Mouse (Mus musculus): ENCODE data around the gene Banp. TPM values are rescaled to one million over a fixed set of nuclear protein-coding genes. Genes with fewer than 3 reads are reported as not detected.

Gene Banp
- polyA plus RNA-seq, 1 experiment from 2014 or later: 36.6 TPM

DNA sequence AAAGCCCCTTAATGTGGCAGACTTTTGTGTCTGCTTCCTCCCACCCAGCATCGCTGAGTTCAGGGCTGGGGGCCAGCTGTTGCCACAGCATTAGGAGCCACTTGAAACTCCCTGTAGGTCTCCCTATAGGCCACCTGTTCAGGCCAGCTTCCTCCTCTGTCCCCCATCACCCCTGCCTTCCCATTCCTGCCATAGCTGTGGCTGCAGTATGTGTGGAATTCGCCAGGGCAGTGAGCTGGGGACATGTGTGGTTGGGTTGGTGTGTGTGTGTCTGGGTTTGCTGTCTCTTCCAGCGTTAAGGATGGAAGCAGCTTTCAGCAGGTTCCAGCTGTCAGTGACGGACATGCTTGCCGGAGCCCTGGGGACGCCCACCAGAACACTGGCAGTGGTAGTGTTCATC lies 86.8 kb downstream of the Banp start:
- Histone ChIP-seq H3K27me3 (replicated peaks; ENCODE audit: control insufficient read depth, insufficient read depth, low read length) (no peaks in the 10 kb centered on the region), H3K4me3 (ENCODE audit: low read depth, low read length) (no peak overlapping the region), H3K9me3 (ENCODE audit: control insufficient read depth, low read length) (no peaks in the 10 kb centered on the region), H3K9ac (ENCODE audit: low read length) (no peak overlapping the region), H3K4me1 (replicated peaks; ENCODE audit: control insufficient read depth, insufficient read depth, low read length) (no peaks in the 10 kb centered on the region; the same call in 1 of the 2 replicates), H3K36me3 (ENCODE audit: control insufficient read depth, insufficient read depth, low read length) (no peaks in the 10 kb centered on the region), H3K27ac (ENCODE audit: low read depth) (no peak overlapping the region), H3K4me2 (ENCODE audit: low read length) (no peak overlapping the region)
- 76% methylated on average over 6 of the region's 6 CpGs for WGBS
- ATAC-seq (replicated peaks; ENCODE audit: low FRiP score, low TSS enrichment, low read depth): no peak
- no peak for DNase-seq (ENCODE audit: low spot score)

GRCm38 (mm10) chr8:122037279-122037678 lies 87.7 kb downstream of the Banp start:
- DNase-seq (ENCODE audit: low spot score): no peak
- H3K4me3 ChIP-seq (ENCODE audit: low read depth, low read length): no peak overlapping the region
- 69% methylated on average over 7 of the region's 7 CpGs for WGBS
- no peaks in the 10 kb centered on the region for H3K36me3 ChIP-seq (ENCODE audit: control insufficient read depth, insufficient read depth, low read length)
- H3K27me3 ChIP-seq (replicated peaks; ENCODE audit: control insufficient read depth, insufficient read depth, low read length): no peaks in the 10 kb centered on the region
- no peaks in the 10 kb centered on the region for H3K9me3 ChIP-seq (ENCODE audit: control insufficient read depth, low read length)
- no peak overlapping the region for H3K4me2 ChIP-seq (ENCODE audit: low read length)
- no peak for ATAC-seq (replicated peaks; ENCODE audit: low FRiP score, low TSS enrichment, low read depth)
- no peak overlapping the region for H3K9ac ChIP-seq (ENCODE audit: low read length)
- H3K27ac ChIP-seq (ENCODE audit: low read depth): no peak overlapping the region
- no peaks in the 10 kb centered on the region; the same call in 1 of the 2 replicates for H3K4me1 ChIP-seq (replicated peaks; ENCODE audit: control insufficient read depth, insufficient read depth, low read length)

DNA sequence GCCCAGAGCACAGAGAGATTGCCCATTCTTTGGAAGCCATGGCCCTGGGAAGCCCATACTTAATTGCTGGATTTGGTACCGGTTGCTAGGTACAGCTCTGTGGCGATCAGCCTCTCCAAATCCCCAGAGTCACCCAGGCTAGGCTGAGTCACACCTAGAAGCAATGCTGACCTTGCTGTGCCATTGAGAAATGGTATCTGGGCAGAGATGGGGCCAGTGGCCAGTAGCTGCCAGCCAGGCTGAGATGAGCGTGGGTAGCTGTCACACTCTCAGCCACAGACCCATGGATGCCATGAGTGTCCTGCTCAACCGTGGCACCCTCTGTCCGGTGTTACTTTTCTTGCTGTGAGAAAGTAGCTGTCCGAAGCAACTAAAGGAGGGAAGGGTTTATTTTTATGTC lies 88.5 kb downstream of the Banp start:
- WGBS: 90% methylated on average over 6 of the region's 6 CpGs
- peaks cover 6% of the 10 kb centered on the region for H3K4me1 ChIP-seq (replicated peaks; ENCODE audit: control insufficient read depth, insufficient read depth, low read length)
- H3K4me3 ChIP-seq (ENCODE audit: low read depth, low read length): no peak overlapping the region
- H3K27me3 ChIP-seq (replicated peaks; ENCODE audit: control insufficient read depth, insufficient read depth, low read length): no peaks in the 10 kb centered on the region
- H3K9me3 ChIP-seq (ENCODE audit: control insufficient read depth, low read length): no peaks in the 10 kb centered on the region
- DNase-seq (ENCODE audit: low spot score) (no peak), ATAC-seq (replicated peaks; ENCODE audit: low FRiP score, low TSS enrichment, low read depth) (no peak)
- no peak overlapping the region for H3K9ac ChIP-seq (ENCODE audit: low read length)
- no peaks in the 10 kb centered on the region for H3K36me3 ChIP-seq (ENCODE audit: control insufficient read depth, insufficient read depth, low read length)
- H3K27ac ChIP-seq (ENCODE audit: low read depth): no peak overlapping the region
- H3K4me2 ChIP-seq (ENCODE audit: low read length): no peak overlapping the region

DNA sequence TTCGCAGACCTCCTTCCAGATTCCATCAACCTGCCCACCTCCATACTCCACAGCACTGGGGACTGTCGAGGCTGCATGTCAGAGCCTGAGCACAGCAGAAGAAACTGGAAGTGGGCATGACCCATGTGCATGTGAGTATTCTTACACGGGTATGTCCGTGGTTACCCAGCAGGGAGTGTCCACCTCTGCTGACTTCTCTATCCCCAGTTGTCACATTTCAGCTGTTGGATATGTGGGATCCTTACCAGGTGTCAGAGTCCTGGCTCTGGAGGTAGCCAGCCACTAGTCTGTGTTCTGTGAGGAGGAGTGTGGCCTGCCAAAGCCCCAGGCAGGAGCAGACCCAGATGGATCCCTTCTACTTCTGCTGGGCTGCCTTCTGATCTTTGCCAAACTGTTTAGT lies 89.9 kb downstream of the Banp start:
- Histone ChIP-seq H3K4me1 (replicated peaks; ENCODE audit: control insufficient read depth, insufficient read depth, low read length) (peaks cover 13% of the 10 kb centered on the region), H3K27me3 (replicated peaks; ENCODE audit: control insufficient read depth, insufficient read depth, low read length) (no peaks in the 10 kb centered on the region), H3K9ac (ENCODE audit: low read length) (no peak overlapping the region), H3K4me2 (ENCODE audit: low read length) (no peak overlapping the region), H3K36me3 (ENCODE audit: control insufficient read depth, insufficient read depth, low read length) (no peaks in the 10 kb centered on the region), H3K9me3 (ENCODE audit: control insufficient read depth, low read length) (no peaks in the 10 kb centered on the region), H3K27ac (ENCODE audit: low read depth) (no peak overlapping the region), H3K4me3 (ENCODE audit: low read depth, low read length) (no peak overlapping the region)
- ATAC-seq (replicated peaks; ENCODE audit: low FRiP score, low TSS enrichment, low read depth) (no peak), DNase-seq (ENCODE audit: low spot score) (no peak)
- 68% methylated on average over 4 of the region's 4 CpGs for WGBS

DNA sequence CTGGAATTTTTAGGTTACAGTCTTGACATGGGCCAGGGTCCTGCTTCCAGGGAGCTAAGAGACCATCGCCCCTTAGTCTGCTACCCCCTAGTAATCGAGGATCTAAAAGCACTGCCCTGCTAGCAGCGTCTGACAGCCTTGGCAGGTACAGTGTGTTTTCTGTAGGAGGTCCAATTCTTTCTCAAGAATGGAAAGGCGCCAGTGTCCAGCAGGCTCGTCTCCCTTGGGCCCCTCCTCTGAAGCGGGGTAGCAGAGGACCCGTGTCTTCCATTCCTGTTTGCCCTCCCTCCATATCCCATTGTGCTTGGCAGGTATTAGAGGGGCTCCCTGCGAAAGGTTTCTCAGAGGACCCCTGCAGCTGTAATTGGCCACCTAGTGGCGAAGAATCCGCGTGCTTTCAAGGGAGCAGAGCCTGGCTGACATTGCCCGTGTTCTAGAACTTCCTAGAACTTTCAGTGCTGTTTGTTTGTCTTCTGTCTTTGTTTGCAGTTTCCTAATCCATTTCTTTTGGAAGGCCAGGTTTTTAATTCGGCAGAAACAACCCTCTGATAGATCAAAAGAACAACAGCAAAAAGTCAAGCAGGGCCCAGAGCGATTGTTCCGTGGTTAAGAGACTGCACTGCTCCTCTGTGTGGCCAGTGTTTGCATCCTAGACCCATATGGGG lies 97.8 kb downstream of the Banp start:
- Histone ChIP-seq H3K27me3 (replicated peaks; ENCODE audit: control insufficient read depth, insufficient read depth, low read length) (0 out of 2 replicates have a peak, but pooled peaks cover 2% of the 10 kb centered on the region), H3K27ac (ENCODE audit: low read depth) (no peak overlapping the region), H3K4me1 (replicated peaks; ENCODE audit: control insufficient read depth, insufficient read depth, low read length) (peaks cover 23% of the 10 kb centered on the region), H3K4me3 (ENCODE audit: low read depth, low read length) (no peak overlapping the region), H3K36me3 (ENCODE audit: control insufficient read depth, insufficient read depth, low read length) (no peaks in the 10 kb centered on the region), H3K4me2 (ENCODE audit: low read length) (no peak overlapping the region), H3K9ac (ENCODE audit: low read length) (no peak overlapping the region), H3K9me3 (ENCODE audit: control insufficient read depth, low read length) (no peaks in the 10 kb centered on the region)
- WGBS: 66% methylated on average over 15 of the region's 15 CpGs
- no peak for ATAC-seq (replicated peaks; ENCODE audit: low FRiP score, low TSS enrichment, low read depth)
- DNase-seq (ENCODE audit: low spot score): no peak

GRCm38 (mm10) chr8:122049266-122049665 lies 99.7 kb downstream of the Banp start:
- Histone ChIP-seq H3K4me3 (ENCODE audit: low read depth, low read length) (no peak overlapping the region), H3K27ac (ENCODE audit: low read depth) (no peak overlapping the region), H3K36me3 (ENCODE audit: control insufficient read depth, insufficient read depth, low read length) (no peaks in the 10 kb centered on the region), H3K27me3 (replicated peaks; ENCODE audit: control insufficient read depth, insufficient read depth, low read length) (0 out of 2 replicates have a peak, but pooled peaks cover 2% of the 10 kb centered on the region), H3K9me3 (ENCODE audit: control insufficient read depth, low read length) (no peaks in the 10 kb centered on the region), H3K9ac (ENCODE audit: low read length) (no peak overlapping the region), H3K4me1 (replicated peaks; ENCODE audit: control insufficient read depth, insufficient read depth, low read length) (peaks cover 13% of the 10 kb centered on the region), H3K4me2 (ENCODE audit: low read length) (no peak overlapping the region)
- DNase-seq (ENCODE audit: low spot score) (no peak), ATAC-seq (replicated peaks; ENCODE audit: low FRiP score, low TSS enrichment, low read depth) (no peak)
- 80% methylated on average over 4 of the region's 4 CpGs for WGBS

- no peak overlapping the region for H3K27ac ChIP-seq (ENCODE audit: low read depth)
- no peak overlapping the region for H3K4me3 ChIP-seq (ENCODE audit: low read depth, low read length)
- DNase-seq (ENCODE audit: low spot score) (no peak), ATAC-seq (replicated peaks; ENCODE audit: low FRiP score, low TSS enrichment, low read depth) (no peak)
- H3K9ac ChIP-seq (ENCODE audit: low read length): no peak overlapping the region
- no peaks in the 10 kb centered on the region for H3K36me3 ChIP-seq (ENCODE audit: control insufficient read depth, insufficient read depth, low read length)
- WGBS: 66% methylated on average over 2 of the region's 2 CpGs
- no peaks in the 10 kb centered on the region for H3K9me3 ChIP-seq (ENCODE audit: control insufficient read depth, low read length)
- 0 out of 2 replicates have a peak, but pooled peaks cover 2% of the 10 kb centered on the region for H3K27me3 ChIP-seq (replicated peaks; ENCODE audit: control insufficient read depth, insufficient read depth, low read length)
- H3K4me2 ChIP-seq (ENCODE audit: low read length): no peak overlapping the region
- peaks cover 13% of the 10 kb centered on the region for H3K4me1 ChIP-seq (replicated peaks; ENCODE audit: control insufficient read depth, insufficient read depth, low read length)
Observed at GRCm38 (mm10) chr8:122049923-122050322, 100.4 kb downstream of the Banp start.

- Histone ChIP-seq H3K27ac (ENCODE audit: low read depth) (no peak overlapping the region), H3K4me2 (ENCODE audit: low read length) (no peak overlapping the region), H3K9ac (ENCODE audit: low read length) (no peak overlapping the region), H3K36me3 (ENCODE audit: control insufficient read depth, insufficient read depth, low read length) (no peaks in the 10 kb centered on the region), H3K4me1 (replicated peaks; ENCODE audit: control insufficient read depth, insufficient read depth, low read length) (peaks cover 15% of the 10 kb centered on the region), H3K4me3 (ENCODE audit: low read depth, low read length) (no peak overlapping the region), H3K27me3 (replicated peaks; ENCODE audit: control insufficient read depth, insufficient read depth, low read length) (0 out of 2 replicates have a peak, but pooled peaks cover 2% of the 10 kb centered on the region), H3K9me3 (ENCODE audit: control insufficient read depth, low read length) (no peaks in the 10 kb centered on the region)
- WGBS: 87% methylated on average over 9 of the region's 9 CpGs
- no peak for ATAC-seq (replicated peaks; ENCODE audit: low FRiP score, low TSS enrichment, low read depth)
- DNase-seq (ENCODE audit: low spot score): no peak
Observed at GRCm38 (mm10) chr8:122050620-122051019, 101.1 kb downstream of the Banp start.

- H3K36me3 ChIP-seq (ENCODE audit: control insufficient read depth, insufficient read depth, low read length): no peaks in the 10 kb centered on the region
- DNase-seq (ENCODE audit: low spot score) (no peak), ATAC-seq (replicated peaks; ENCODE audit: low FRiP score, low TSS enrichment, low read depth) (no peak)
- 32% methylated on average over 10 of the region's 10 CpGs for WGBS
- no peaks in the 10 kb centered on the region for H3K9me3 ChIP-seq (ENCODE audit: control insufficient read depth, low read length)
- 0 out of 2 replicates have a peak, but pooled peaks cover 4% of the 10 kb centered on the region for H3K27me3 ChIP-seq (replicated peaks; ENCODE audit: control insufficient read depth, insufficient read depth, low read length)
- no peak overlapping the region for H3K4me2 ChIP-seq (ENCODE audit: low read length)
- H3K27ac ChIP-seq (ENCODE audit: low read depth): no peak overlapping the region
- H3K9ac ChIP-seq (ENCODE audit: low read length): no peak overlapping the region
- H3K4me1 ChIP-seq (replicated peaks; ENCODE audit: control insufficient read depth, insufficient read depth, low read length): peaks cover 5% of the 10 kb centered on the region; the same call in 1 of the 2 replicates
- no peak overlapping the region for H3K4me3 ChIP-seq (ENCODE audit: low read depth, low read length)
Observed at GRCm38 (mm10) chr8:122055321-122055720, 105.8 kb downstream of the Banp start.

All from intestine, embryonic 14.5 days (tissue).